Mouse (Mus musculus) embryonic facial prominence, embryonic 15.5 days (tissue): ENCODE results near the gene B3galt4. TPM values are rescaled to one million over a fixed set of nuclear protein-coding genes. Genes with fewer than 3 reads are reported as not detected.
"Not testable (repeated sequence)": the region's sequence is repeated elsewhere in the genome, so short reads cannot be mapped to it uniquely, and the experiment has no call there.

Source experiments
- ATAC-seq: fragments of 200-750 bp; cut with Nextera tagmentation; 2 replicates; pipeline ENCODE4 v1.8.0; 2017; ENCODE audit warnings: low read depth, moderate TSS enrichment; ENCODE audit not compliant: insufficient number of reproducible peaks, low FRiP score, low TSS enrichment
- H3K27ac ChIP-seq: fragments of 300-500 bp; sonication (generic); replicated peaks from 2 replicates; pipeline ENCODE4 v1.5.1; 2015; ENCODE audit warnings: mild to moderate bottlenecking, inconsistent platforms
- H3K27me3 ChIP-seq: fragments of 300-500 bp; sonication (generic); 2 replicates; pipeline ENCODE4 v1.6.1; 2015; ENCODE audit warnings: inconsistent platforms
- H3K36me3 ChIP-seq: fragments of 300-500 bp; sonication (generic); 2 replicates; pipeline ENCODE4 v1.6.1; 2015; ENCODE audit warnings: mild to moderate bottlenecking, inconsistent platforms
- H3K4me1 ChIP-seq: fragments of 300-500 bp; sonication (generic); 2 replicates; pipeline ENCODE4 v1.6.1; 2015; ENCODE audit warnings: inconsistent platforms
- H3K4me2 ChIP-seq: fragments of 300-500 bp; sonication (generic); replicated peaks from 2 replicates; pipeline ENCODE4 v1.6.1; 2015; ENCODE audit warnings: mild to moderate bottlenecking, inconsistent platforms
- H3K4me3 ChIP-seq: fragments of 300-500 bp; sonication (generic); replicated peaks from 2 replicates; pipeline ENCODE4 v1.5.1; 2015; ENCODE audit warnings: mild to moderate bottlenecking, inconsistent platforms
- H3K9ac ChIP-seq: fragments of 300-500 bp; sonication (generic); 2 replicates; pipeline ENCODE4 v1.6.1; 2015; ENCODE audit warnings: inconsistent platforms
- H3K9me3 ChIP-seq: fragments of 300-500 bp; sonication (generic); replicated peaks from 2 replicates; pipeline ENCODE4 v1.6.1; 2016; ENCODE audit warnings: inconsistent platforms
- WGBS: fragments of 180-500 bp; shearing (Covaris S2); methylation state at CpG from one replicate; pipeline ENCODE4 v1.1.7; 2015; 5-methylcytosine and 5-hydroxymethylcytosine counted together
- polyA plus RNA-seq: library from polyadenylated mRNA; unstranded; fragments of >200 nt; fragmentation: Nextera tagmentation; extraction: Ambion mirVana; gene quantifications from 2 replicates; pipeline ENCODE4 v1.2.1, GENCODE M21; 2015

The B3galt4 gene
- polyA plus RNA-seq, 1 experiment from 2014 or later: 8.5 TPM

GRCm38 (mm10) chr17:33909869-33910250, 41.4 kb downstream of the B3galt4 start:
- Histone ChIP-seq H3K4me2 (peak overlapping the region; percentile 88), H3K27ac (peak overlapping the region; percentile 91), H3K9ac (peak overlapping the region; percentile 83), H3K27me3 (no peaks in the 10 kb centered on the region), H3K4me1 (peaks cover 31% of the 10 kb centered on the region), H3K9me3 (no peaks in the 10 kb centered on the region), H3K36me3 (peaks cover 37% of the 10 kb centered on the region), H3K4me3 (peak overlapping the region; percentile 96)
- ATAC-seq: no peak
- WGBS: 0% methylated on average over 14 of the region's 14 CpGs

- no peaks in the 10 kb centered on the region for H3K9me3 ChIP-seq
- H3K27me3 ChIP-seq: no peaks in the 10 kb centered on the region
- H3K4me1 ChIP-seq: peaks cover 28% of the 10 kb centered on the region
- peak within 1 kb of the TSS; percentile 88 for H3K4me2 ChIP-seq
- peak within 1 kb of the TSS; percentile 93 for H3K27ac ChIP-seq
- ATAC-seq: peak; percentile 97
- H3K36me3 ChIP-seq: peaks cover 32% of the 10 kb centered on the region
- H3K4me3 ChIP-seq: peak within 1 kb of the TSS; percentile 96
- peak within 1 kb of the TSS; percentile 83 for H3K9ac ChIP-seq
- whole genome bisulfite sequencing: under 1% methylated on average over 68 of the region's 68 CpGs
Observed at GRCm38 (mm10) chr17:33909077-33909868, 42.0 kb downstream of the B3galt4 start, which contains the start of gene Daxx. TSS of gene Daxx (plus strand) at chr17:33909414.

DNA sequence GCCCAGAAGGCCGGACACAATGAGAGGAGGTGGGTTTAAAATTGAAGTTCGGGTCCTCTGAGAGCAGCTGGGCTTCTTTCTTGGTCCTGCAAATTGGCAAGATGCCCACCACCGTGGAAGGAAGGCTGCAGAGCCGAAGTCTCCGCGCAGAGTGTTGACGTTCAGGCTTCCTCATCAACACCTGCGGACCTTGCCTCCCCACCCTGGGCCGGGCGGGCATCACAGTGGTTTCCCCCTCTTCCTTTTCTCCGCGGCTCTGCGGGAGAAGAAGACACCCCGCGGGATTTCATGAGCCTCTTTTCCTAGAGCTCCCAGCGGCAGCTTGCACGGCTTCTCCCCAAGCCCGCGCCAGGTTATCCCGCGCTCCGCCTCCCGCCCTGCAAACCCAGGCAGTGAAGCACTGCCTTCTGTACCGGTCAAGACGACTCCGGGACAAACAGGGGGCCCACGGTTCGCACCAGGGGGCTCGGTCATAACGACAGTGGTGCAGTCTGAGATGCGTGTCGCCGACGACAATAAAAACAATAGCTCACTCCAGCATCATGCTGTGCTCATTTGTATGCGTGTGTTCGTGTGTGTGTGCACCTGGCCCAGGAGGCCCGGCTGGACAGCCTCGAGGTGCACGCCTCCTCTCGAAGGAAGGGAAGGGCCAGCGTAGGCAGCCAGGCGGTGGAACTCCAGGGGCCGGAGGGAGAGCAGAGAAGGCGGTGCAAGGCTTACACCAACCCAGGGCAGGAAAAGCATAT, 42.8 kb downstream of the B3galt4 start:
- Histone ChIP-seq H3K27ac (peak overlapping the region; percentile 93), H3K4me1 (peaks cover 28% of the 10 kb centered on the region), H3K4me2 (peak overlapping the region; percentile 88), H3K9me3 (no peaks in the 10 kb centered on the region), H3K27me3 (no peaks in the 10 kb centered on the region), H3K36me3 (peaks cover 25% of the 10 kb centered on the region), H3K9ac (peak overlapping the region; percentile 57), H3K4me3 (peak overlapping the region; percentile 96)
- WGBS: under 1% methylated on average over 44 of the region's 44 CpGs
- peak; percentile 47 for ATAC-seq

DNA sequence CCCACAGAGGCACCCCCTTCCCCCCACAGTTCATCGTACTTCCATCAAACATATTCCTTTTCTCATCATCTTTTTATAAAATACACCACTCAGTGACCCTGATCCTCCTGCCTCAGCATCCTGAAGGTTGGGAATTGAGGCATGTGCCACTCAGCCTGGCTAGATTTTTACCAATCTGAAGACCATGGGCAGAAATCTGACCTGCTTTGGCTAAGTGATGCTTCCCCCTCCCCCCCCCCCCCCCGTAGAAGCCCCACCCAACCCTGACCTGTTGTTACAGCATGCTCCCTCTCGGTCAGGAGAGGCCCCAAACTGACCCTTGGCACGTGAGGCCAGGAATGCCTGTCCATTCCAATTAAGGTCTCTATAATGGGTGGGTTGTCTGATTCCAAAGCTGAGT, 46.5 kb downstream of the B3galt4 start, which contains the start of gene Platr17:
TSS of gene Platr17 (plus strand) at position 301 of the 400 bp plus-strand sequence.
- not testable (repeated sequence) for H3K27me3 ChIP-seq, H3K36me3 ChIP-seq, H3K4me2 ChIP-seq, H3K9ac ChIP-seq, ATAC-seq, H3K27ac ChIP-seq, H3K9me3 ChIP-seq, H3K4me1 ChIP-seq, H3K4me3 ChIP-seq
- 26% methylated on average over 3 of the region's 4 CpGs for WGBS

DNA sequence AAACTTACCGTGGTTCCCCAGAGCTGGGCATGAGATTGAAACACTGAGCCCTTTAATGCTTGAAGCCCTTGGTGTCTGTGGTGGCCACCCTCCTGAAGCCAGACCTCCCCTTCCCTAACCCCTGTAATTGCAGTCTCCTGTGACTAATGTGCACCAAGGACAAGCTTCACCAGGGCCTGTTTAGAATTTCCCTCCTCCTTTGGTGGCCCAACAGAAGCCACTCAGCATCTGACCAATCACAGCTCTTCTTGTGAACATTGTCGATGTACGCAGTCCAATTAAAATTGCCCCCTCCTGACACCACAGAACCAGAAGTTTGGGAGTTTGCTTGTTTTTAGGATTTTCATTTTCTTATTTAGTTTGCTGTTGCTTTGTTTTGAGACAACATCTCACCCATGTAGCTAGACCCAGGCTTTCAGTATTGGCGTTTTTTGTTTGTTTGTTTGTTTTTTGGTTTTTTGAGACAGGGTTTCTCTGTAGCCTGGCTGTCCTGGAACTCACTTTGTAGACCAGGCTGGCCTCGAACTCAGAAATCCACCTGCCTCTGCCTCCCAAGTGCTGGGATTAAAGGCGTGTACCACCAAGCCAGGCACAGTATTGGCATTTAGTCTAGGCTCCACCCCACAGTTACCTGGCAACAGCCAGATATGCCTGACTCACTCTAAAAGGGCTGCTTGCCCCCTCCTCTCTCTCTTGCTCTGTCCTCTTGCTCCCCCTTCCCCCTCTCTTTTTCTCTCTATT, 47.2 kb downstream of the B3galt4 start:
- not testable (repeated sequence) for H3K4me1 ChIP-seq, H3K9me3 ChIP-seq, H3K9ac ChIP-seq, H3K36me3 ChIP-seq, H3K4me2 ChIP-seq, H3K27ac ChIP-seq, H3K27me3 ChIP-seq, ATAC-seq, H3K4me3 ChIP-seq
- WGBS: 59% methylated on average over 6 of the region's 6 CpGs

- Histone ChIP-seq H3K9me3 (no peaks in the 10 kb centered on the region), H3K27ac (no peak overlapping the region)
Observed at GRCm38 (mm10) chr17:33902491-33902890, 48.8 kb downstream of the B3galt4 start.

GRCm38 (mm10) chr17:33902079-33902478, 49.2 kb downstream of the B3galt4 start:
- Histone ChIP-seq H3K9ac (no peak overlapping the region), H3K27me3 (no peaks in the 10 kb centered on the region), H3K27ac (no peak overlapping the region), H3K9me3 (no peaks in the 10 kb centered on the region), H3K4me1 (no peaks in the 10 kb centered on the region), H3K4me3 (no peak overlapping the region), H3K36me3 (no peaks in the 10 kb centered on the region), H3K4me2 (no peak overlapping the region)
- no peak for ATAC-seq
- WGBS: 74% methylated on average over 4 of the region's 4 CpGs

More at GRCm38 (mm10) chr17:33902491-33902890, 48.8 kb downstream of the B3galt4 start:
- Histone ChIP-seq H3K4me3 (no peak overlapping the region), H3K36me3 (no peaks in the 10 kb centered on the region), H3K27me3 (no peaks in the 10 kb centered on the region), H3K9ac (no peak overlapping the region), H3K4me1 (no peaks in the 10 kb centered on the region), H3K4me2 (no peak overlapping the region)
- WGBS: 80% methylated on average over 7 of the region's 7 CpGs
- no peak for ATAC-seq

DNA sequence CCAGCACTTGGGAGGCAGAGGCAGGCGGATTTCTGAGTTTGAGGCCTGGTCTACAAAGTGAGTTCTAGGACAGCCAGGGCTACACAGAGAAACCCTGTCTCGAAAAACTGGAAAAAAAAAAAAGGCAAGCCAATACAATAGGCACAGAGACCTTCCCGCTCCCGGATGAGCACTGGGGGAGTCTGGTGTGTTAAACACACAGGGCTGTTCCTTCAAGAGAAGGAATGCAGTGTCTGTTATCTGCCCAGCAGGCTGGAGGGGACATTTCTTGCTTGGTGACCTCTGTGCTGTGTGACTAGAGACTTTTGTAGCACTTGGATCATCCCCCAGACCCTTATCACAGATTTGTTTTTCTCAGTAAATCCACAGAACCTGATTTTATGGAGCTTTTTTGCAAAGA, 49.6 kb downstream of the B3galt4 start:
- H3K9ac ChIP-seq: no peak overlapping the region
- H3K4me1 ChIP-seq: no peaks in the 10 kb centered on the region
- WGBS: 62% methylated on average over 4 of the region's 4 CpGs
- no peak overlapping the region for H3K4me3 ChIP-seq
- no peak overlapping the region for H3K4me2 ChIP-seq
- no peak overlapping the region for H3K27ac ChIP-seq
- H3K27me3 ChIP-seq: no peaks in the 10 kb centered on the region
- no peaks in the 10 kb centered on the region for H3K36me3 ChIP-seq
- no peak for ATAC-seq
- no peaks in the 10 kb centered on the region for H3K9me3 ChIP-seq

GRCm38 (mm10) chr17:33900989-33901314, 50.3 kb downstream of the B3galt4 start:
- Histone ChIP-seq H3K4me2 (no peak overlapping the region), H3K27ac (no peak overlapping the region), H3K4me3 (no peak overlapping the region), H3K9me3 (no peaks in the 10 kb centered on the region), H3K36me3 (no peaks in the 10 kb centered on the region), H3K27me3 (no peaks in the 10 kb centered on the region), H3K9ac (no peak overlapping the region), H3K4me1 (no peaks in the 10 kb centered on the region)
- ATAC-seq: no peak
- 77% methylated on average over 4 of the region's 4 CpGs for WGBS

GRCm38 (mm10) chr17:33900281-33900988, 50.9 kb downstream of the B3galt4 start:
- H3K27ac ChIP-seq: no peak overlapping the region
- no peaks in the 10 kb centered on the region for H3K4me1 ChIP-seq
- H3K27me3 ChIP-seq: no peaks in the 10 kb centered on the region
- no peak overlapping the region for H3K4me2 ChIP-seq
- ATAC-seq: no peak
- WGBS: 66% methylated on average over 7 of the region's 7 CpGs
- H3K36me3 ChIP-seq: no peaks in the 10 kb centered on the region
- H3K9me3 ChIP-seq: no peaks in the 10 kb centered on the region
- H3K9ac ChIP-seq: no peak overlapping the region
- H3K4me3 ChIP-seq: no peak overlapping the region
